Mouse (Mus musculus) left cerebral cortex, adult 2 months (tissue): Measurements from ENCODE around the gene Sergef. TPM values are rescaled to one million over a fixed set of nuclear protein-coding genes. Genes with fewer than 3 reads are reported as not detected.

Source experiments
- DNase-seq, 2 experiments: peaks; one replicate each; pipeline ENCODE4 v3.0.0; 2021 to 2022; ENCODE audit warnings: low spot score in 2 of 2, mixed read lengths in 1 of 2; ENCODE audit errors: extremely low spot score in 1 of 2
- H3K27ac ChIP-seq: fragments of 200-600 bp; 2 replicates; pipeline ENCODE4 v1.8.1; 2022
- H3K4me3 ChIP-seq: fragments of 200-600 bp; 2 replicates; pipeline ENCODE4 v1.8.1; 2022
- CTCF ChIP-seq: fragments of 200-600 bp; IDR thresholded peaks from 2 replicates; pipeline ENCODE4 v1.8.1; 2022; ENCODE audit warnings: antibody characterized with exemption, mild to moderate bottlenecking, moderate library complexity
- intact Hi-C: fragments of 180-260 bp; cut with DNase I; formaldehyde crosslinking; loops from one replicate; pipeline ENCODE4 v1.15.1; 2025
- total RNA-seq, 2 experiments: library from RNA; stranded (reverse); gene quantifications; 2 replicates each; pipeline ENCODE4 v1.2.3; 2021

Gene Sergef
- total RNA-seq, 2 experiments from 2014 or later: 74.5 to 77.3 TPM

DNA sequence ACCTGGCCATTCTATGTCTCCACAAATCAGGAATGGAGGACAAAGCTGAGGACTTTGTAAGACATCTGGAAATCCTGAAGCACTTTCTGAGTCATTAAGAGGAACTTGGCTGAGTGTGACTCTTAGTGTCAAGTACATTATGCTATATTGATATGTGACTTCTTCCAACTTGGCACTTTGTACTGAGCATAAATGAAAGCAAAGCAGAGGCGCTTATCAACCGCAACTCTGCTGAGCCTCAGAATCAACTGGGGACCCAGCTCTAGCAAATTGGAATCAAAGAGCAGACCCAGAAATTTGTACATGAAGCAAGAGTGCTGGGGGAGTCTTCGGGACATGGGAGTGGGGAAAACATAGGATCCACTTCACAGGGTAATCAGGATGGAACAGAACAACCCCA lies 92.0 kb downstream of the Sergef start:
- Histone ChIP-seq H3K4me3 (no peak overlapping the region), H3K27ac (no peak overlapping the region)
- TF ChIP-seq CTCF: no peak
- DNase-seq: no peak
- intact Hi-C loops: no loop called here

DNA sequence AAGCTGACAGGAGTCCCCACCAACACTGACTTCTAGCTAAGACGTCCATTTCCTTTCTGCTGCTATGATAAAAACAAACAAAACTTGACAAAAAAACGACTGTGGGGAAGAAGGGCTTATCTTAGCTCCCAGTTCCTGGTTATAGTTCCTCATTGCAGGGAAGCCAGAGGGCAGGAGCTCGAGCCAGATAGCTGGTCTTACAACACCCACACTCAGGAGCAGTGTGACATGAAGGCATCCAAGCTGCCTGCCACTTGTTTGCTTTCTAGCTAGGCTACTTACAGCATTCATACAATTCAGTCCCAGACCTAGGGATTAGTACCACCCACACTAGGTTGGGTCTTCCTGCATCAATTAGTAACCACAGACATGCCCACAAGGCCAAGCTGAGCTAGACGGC lies 93.1 kb downstream of the Sergef start:
- H3K4me3 ChIP-seq: no peak overlapping the region
- no peak overlapping the region for H3K27ac ChIP-seq
- no peak for DNase-seq
- intact Hi-C loops: no loop called here
- no peak for TF ChIP-seq CTCF

DNA sequence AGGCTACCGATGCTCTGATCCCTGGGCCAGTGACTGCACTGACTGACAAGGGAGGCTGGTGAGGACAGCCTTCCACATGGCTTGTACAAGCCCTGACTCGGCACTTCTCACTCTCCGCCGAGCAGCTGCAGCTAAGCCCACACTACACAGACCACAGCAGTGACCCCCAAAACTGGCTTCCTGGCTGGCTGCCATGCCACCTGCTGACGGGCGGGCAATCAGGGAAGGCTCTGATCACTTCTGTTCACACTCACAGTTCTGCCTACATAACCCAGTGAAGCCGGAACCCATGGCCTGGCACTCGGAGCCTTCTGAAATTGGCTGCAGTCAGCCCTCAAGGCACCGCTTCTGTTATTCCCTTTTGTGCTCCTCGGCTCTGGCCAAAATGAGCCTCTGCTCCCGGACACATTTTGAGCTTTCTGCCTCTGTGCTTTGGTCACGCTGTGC lies 95.4 kb downstream of the Sergef start:
- DNase-seq: peak; percentile 37 to 58
- Histone ChIP-seq H3K4me3 (no peak overlapping the region), H3K27ac (peak overlapping the region; percentile 50)
- no peak for TF ChIP-seq CTCF
- intact Hi-C loops: no loop called here

DNA sequence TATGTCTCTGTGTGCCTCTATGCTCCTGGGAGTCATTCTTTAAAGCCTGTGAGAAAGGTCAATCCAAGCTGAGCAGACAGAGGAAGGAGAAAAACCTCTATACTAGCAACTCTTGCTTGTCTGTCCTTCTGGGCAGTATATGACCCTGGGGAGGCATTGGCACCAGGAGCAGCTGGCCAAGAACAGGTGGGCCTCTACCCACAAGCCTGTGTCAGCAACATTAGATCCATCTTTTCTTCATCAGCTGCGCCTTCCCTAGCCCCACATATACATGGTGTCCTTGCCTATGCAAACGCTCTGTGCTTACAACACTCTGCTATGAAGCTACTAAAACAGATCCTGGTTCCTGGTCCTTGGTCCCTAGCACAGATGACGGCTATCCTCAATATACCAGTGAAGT lies 97.5 kb downstream of the Sergef start:
- H3K4me3 ChIP-seq: no peak overlapping the region
- no peak overlapping the region for H3K27ac ChIP-seq
- no peak for TF ChIP-seq CTCF
- no peak for DNase-seq
- intact Hi-C loops: no loop called here

GRCm38 (mm10) chr7:46540616-46541015 lies 99.0 kb downstream of the Sergef start:
- Histone ChIP-seq H3K27ac (no peak overlapping the region), H3K4me3 (no peak overlapping the region)
- intact Hi-C loops: no loop called here
- DNase-seq: no peak
- no peak for TF ChIP-seq CTCF

DNA sequence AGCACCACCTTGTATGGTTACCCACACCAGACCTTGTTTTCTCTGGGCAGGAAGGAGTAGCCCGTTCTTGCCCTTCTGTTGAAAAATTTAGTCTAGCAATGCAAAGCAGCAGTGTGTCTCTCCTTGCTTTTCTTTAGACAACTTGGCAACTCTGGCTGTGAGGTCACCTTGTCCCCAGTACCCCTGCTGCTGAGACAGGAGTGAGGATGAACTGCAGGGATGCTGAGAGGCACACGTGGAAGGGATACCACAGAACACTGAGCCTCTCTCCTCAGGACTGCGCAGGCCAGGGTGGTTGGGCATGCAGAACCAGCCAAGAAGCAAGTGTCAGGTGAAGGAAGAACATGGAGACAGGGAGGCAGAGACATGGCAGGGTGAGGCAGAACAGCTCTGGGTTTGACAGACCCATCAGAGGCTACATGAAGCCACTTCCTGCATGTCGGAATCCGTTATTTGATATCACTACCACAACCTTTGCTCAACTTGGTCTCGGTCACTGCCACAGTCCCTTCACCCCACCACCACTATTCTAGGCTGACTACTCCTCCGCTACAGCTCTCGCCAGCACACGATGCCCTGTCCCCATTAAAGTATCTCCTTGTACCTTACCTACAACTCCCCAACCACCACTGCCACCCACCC lies 103.0 kb downstream of the Sergef start:
- TF ChIP-seq CTCF: no peak
- intact Hi-C loops: loop anchor here (5.0 kb wide), 1 partner anchor 51 kb away; no protein-coding TSS in a partner anchor
- H3K27ac ChIP-seq: peak overlapping the region; percentile 36; the same call in 1 of the 2 replicates
- no peak for DNase-seq
- no peak overlapping the region for H3K4me3 ChIP-seq

- Histone ChIP-seq H3K4me3 (no peak overlapping the region), H3K27ac (peak overlapping the region; percentile 63; the same call in 1 of the 2 replicates)
- peak; percentile 65 for TF ChIP-seq CTCF
- intact Hi-C loops: loop anchor here (5.0 kb wide), 1 partner anchor 52 kb away; no protein-coding TSS in a partner anchor
- DNase-seq: peak; percentile 69 to 74
Observed at GRCm38 (mm10) chr7:46535429-46535799, 104.2 kb downstream of the Sergef start.

GRCm38 (mm10) chr7:46534767-46535428 lies 104.7 kb downstream of the Sergef start:
- Histone ChIP-seq H3K4me3 (no peak overlapping the region), H3K27ac (peak overlapping the region; percentile 63)
- no peak for DNase-seq
- no peak for TF ChIP-seq CTCF
- intact Hi-C loops: loop anchor here (5.0 kb wide), 1 partner anchor 52 kb away; no protein-coding TSS in a partner anchor

- DNase-seq: no peak
- no peak for TF ChIP-seq CTCF
- intact Hi-C loops: no loop called here
- Histone ChIP-seq H3K4me3 (no peak overlapping the region), H3K27ac (no peak overlapping the region)
Observed at GRCm38 (mm10) chr7:46533518-46533917, 106.1 kb downstream of the Sergef start.

GRCm38 (mm10) chr7:46531345-46531744 lies 108.3 kb downstream of the Sergef start:
- no peak overlapping the region for H3K4me3 ChIP-seq
- TF ChIP-seq CTCF: no peak
- intact Hi-C loops: no loop called here
- no peak overlapping the region for H3K27ac ChIP-seq
- no peak for DNase-seq

DNA sequence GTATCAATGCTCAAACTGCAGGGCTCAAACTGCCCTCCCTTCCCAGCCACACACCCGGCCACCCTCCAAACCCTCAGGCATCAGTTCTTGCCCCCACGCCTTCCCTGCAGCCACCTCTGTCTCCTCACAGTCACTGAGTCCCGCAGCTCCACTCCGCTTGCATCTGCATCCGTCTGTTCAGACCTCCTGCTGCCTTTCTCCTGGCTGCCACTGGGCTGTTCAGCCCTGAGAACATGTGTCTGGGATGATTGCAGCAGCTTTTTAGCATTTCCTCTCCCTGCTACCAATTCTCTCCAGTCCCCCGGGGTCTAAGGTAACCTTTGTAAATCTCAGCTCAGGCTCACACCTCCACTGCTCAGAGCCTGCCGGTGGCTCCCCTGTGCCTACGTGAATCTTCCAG lies 109.7 kb downstream of the Sergef start:
- H3K4me3 ChIP-seq: no peak overlapping the region
- intact Hi-C loops: no loop called here
- TF ChIP-seq CTCF: no peak
- DNase-seq: no peak
- H3K27ac ChIP-seq: no peak overlapping the region

DNA sequence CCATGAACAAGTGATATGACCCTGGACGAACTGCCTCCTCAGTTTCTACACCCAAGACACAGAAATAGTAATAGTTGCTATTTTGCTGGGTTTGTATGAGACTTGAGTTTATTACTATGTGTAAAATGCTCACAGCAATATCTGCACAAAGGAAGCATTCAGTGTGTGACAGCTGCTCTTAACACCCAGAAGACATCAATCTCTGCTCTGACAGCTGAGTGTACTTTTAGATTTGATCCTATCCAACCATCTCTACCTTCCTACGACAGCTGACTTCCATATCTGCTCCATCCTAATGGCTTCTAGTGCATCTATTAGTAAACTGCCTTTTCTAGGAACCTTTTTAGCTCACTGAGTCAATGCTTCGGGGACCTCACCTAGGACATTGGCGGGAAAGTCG lies 110.3 kb downstream of the Sergef start:
- H3K27ac ChIP-seq: no peak overlapping the region
- no peak for TF ChIP-seq CTCF
- H3K4me3 ChIP-seq: no peak overlapping the region
- intact Hi-C loops: no loop called here
- no peak for DNase-seq

GRCm38 (mm10) chr7:46526665-46527154 lies 112.9 kb downstream of the Sergef start:
- intact Hi-C loops: no loop called here
- H3K4me3 ChIP-seq: no peak overlapping the region
- DNase-seq: no peak
- H3K27ac ChIP-seq: no peak overlapping the region
- TF ChIP-seq CTCF: no peak
